Mouse (Mus musculus) lung, postnatal 0 days (tissue): ENCODE results near the gene Syf2. TPM values are rescaled to one million over a fixed set of nuclear protein-coding genes. Genes with fewer than 3 reads are reported as not detected.

Source experiments
- ATAC-seq: fragments of 200-750 bp; cut with Nextera tagmentation; 2 replicates; pipeline ENCODE4 v1.8.0; 2017; ENCODE audit warnings: moderate library complexity
- DNase-seq: peaks from one replicate; pipeline ENCODE4 v3.0.0-alpha.2; 2016; ENCODE audit warnings: low spot score
- H3K27ac ChIP-seq: fragments of 300-500 bp; sonication (generic); 2 replicates; pipeline ENCODE4 v1.5.1; 2014; ENCODE audit warnings: antibody characterized with exemption, mild to moderate bottlenecking, low read length, mixed read lengths
- H3K27me3 ChIP-seq: fragments of 300-500 bp; sonication (generic); replicated peaks from 2 replicates; pipeline ENCODE4 v1.6.1; 2014; ENCODE audit warnings: low read length, mixed read lengths; ENCODE audit not compliant: insufficient read depth
- H3K36me3 ChIP-seq: fragments of 300-500 bp; sonication (generic); 2 replicates; pipeline ENCODE4 v1.6.1; 2014; ENCODE audit warnings: low read length, mixed read lengths; ENCODE audit not compliant: insufficient read depth
- H3K4me1 ChIP-seq: fragments of 300-500 bp; sonication (generic); 2 replicates; pipeline ENCODE4 v1.6.1; 2014; ENCODE audit warnings: antibody characterized with exemption, low read depth, low read length, mixed read lengths; ENCODE audit not compliant: insufficient read depth
- H3K4me2 ChIP-seq: fragments of 300-500 bp; sonication (generic); replicated peaks from 2 replicates; pipeline ENCODE4 v1.6.1; 2014; ENCODE audit warnings: low read depth, mild to moderate bottlenecking, low read length, moderate library complexity, mixed read lengths
- H3K4me3 ChIP-seq: fragments of 300-500 bp; sonication (generic); 2 replicates; pipeline ENCODE4 v1.5.1; 2014; ENCODE audit warnings: low read depth, low read length
- H3K9ac ChIP-seq: fragments of 300-500 bp; sonication (generic); replicated peaks from 2 replicates; pipeline ENCODE4 v1.6.1; 2014; ENCODE audit warnings: low read depth, mild to moderate bottlenecking
- H3K9me3 ChIP-seq: fragments of 300-500 bp; sonication (generic); 2 replicates; pipeline ENCODE4 v1.6.1; 2016; ENCODE audit warnings: low read length, mixed read lengths
- CTCF ChIP-seq: IDR thresholded peaks from 2 replicates; pipeline ENCODE4 v1.5.1; 2016; ENCODE audit warnings: antibody characterized with exemption, mild to moderate bottlenecking
- EP300 ChIP-seq: IDR thresholded peaks from 2 replicates; pipeline ENCODE4 v1.6.1; 2016; ENCODE audit warnings: antibody characterized with exemption, mild to moderate bottlenecking, control low read depth
- WGBS: fragments of 180-500 bp; shearing (Covaris S2); extraction: QIAGEN DNeasy Blood & Tissue Kit; methylation state at CpG from one replicate; pipeline ENCODE4 v1.1.7; 2014; 5-methylcytosine and 5-hydroxymethylcytosine counted together
- polyA plus RNA-seq: library from polyadenylated mRNA; unstranded; fragments of >200 nt; fragmentation: Nextera tagmentation; extraction: Ambion mirVana; gene quantifications from 2 replicates; pipeline ENCODE4 v1.2.1, GENCODE M21; 2015

Gene Syf2
- polyA plus RNA-seq, 1 experiment from 2014 or later, result 132 TPM

- ATAC-seq (peak; percentile 50), DNase-seq (peak; percentile 78)
- no peak overlapping the region for H3K4me3 ChIP-seq
- H3K4me1 ChIP-seq, result no peaks in the 10 kb centered on the region
- TF ChIP-seq CTCF (peak; percentile 77), EP300 (no peak)
- H3K4me2 ChIP-seq, result no peak overlapping the region
- H3K9ac ChIP-seq, result no peak overlapping the region
- WGBS, result 16% methylated on average over 3 of the region's 3 CpGs
- H3K36me3 ChIP-seq, result no peaks in the 10 kb centered on the region
- no peaks in the 10 kb centered on the region for H3K27me3 ChIP-seq
- no peak overlapping the region for H3K27ac ChIP-seq
- no peaks in the 10 kb centered on the region for H3K9me3 ChIP-seq
These were observed 25.6 kb downstream of the Syf2 start for GRCm38 (mm10) chr4:134956328-134956727.

DNA sequence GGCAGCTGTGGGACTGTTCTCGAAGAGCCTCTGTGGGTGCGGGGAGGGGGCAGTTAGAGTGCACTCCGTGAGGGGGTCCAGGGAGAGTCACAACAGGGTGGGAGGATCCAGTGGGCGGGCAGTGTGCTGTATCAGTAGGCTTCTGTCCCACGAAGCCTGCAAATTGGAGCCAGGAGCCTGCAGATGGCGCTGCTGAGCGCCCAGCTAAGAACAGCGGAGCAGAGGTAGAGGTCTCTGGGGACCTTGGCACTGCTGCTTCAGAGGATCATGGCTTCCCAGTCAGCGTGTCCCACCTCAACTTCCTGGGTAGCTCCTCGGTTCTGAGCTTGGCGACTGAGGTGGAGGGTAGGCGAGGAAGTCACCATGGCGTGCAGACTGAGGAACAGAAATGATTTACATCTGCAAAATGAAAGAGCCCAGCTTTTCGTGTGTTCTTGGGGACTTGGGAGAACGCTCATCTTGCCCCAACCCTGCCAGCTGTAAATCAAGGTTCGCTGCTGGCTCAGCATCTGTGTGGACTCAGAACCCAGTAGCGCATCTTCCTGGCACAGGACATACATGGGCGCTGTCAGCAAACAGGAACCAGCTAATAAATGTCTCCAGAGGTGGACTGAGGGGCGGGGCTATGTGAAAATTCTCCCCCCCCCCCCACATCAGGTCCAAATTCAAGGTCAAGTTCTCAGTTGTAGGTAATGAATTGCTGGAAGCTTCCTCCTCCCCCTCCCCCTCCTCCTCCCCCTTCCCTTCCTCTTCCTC, 32.5 kb downstream of the Syf2 start:
- H3K36me3 ChIP-seq, result no peaks in the 10 kb centered on the region
- peak overlapping the region; percentile 8; the same call in 1 of the 2 replicates for H3K4me2 ChIP-seq
- no peak overlapping the region for H3K4me3 ChIP-seq
- H3K27ac ChIP-seq, result no peak overlapping the region
- ATAC-seq, result peak; percentile 50; the same call in 1 of the 2 replicates
- peak; percentile 61 for DNase-seq
- H3K9ac ChIP-seq, result no peak overlapping the region
- no peaks in the 10 kb centered on the region for H3K9me3 ChIP-seq
- TF ChIP-seq CTCF (peak; percentile 71), EP300 (no peak)
- no peaks in the 10 kb centered on the region for H3K27me3 ChIP-seq
- H3K4me1 ChIP-seq, result no peaks in the 10 kb centered on the region
- 27% methylated on average over 19 of the region's 19 CpGs for WGBS

DNA sequence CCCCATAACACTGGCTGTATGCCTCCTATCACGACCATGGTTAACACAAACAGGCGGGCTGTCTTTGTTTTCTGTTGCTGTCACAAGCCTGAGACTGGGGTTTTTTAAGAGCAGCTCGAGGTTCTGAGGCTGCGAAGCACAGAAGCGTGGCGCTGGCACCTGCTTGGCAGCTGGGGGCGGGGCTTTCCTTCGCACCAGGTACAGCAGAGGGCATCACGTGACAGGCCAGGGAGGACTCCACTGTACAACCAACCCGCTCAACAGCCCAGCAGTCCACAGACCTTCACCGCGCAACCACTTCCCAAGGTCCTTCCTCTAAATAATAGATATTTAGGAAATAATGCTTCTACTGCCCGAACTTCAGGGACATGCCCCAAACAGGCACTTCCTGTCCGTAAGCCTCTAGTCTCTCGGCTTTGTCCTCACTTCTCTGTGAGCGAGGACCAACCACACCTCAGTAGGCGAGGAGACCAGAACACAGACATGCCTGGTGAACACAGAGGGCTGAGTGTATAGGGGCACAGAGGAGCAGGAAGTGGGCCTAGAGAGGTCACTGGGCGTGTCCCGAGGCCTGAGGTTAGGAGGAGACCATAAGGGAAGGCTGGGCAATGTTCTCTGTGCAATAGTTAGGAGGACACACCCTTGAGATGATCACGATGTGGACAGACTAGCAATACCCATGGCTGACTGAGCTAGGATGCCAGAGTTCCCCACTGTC, 37.3 kb downstream of the Syf2 start:
- Histone ChIP-seq H3K27ac (no peak overlapping the region), H3K4me2 (no peak overlapping the region), H3K27me3 (no peaks in the 10 kb centered on the region), H3K9ac (no peak overlapping the region), H3K4me1 (no peaks in the 10 kb centered on the region), H3K9me3 (no peaks in the 10 kb centered on the region), H3K36me3 (no peaks in the 10 kb centered on the region), H3K4me3 (no peak overlapping the region)
- no peak for TF ChIP-seq EP300
- no peak for TF ChIP-seq CTCF
- no peak for ATAC-seq
- WGBS, result 62% methylated on average over 20 of the region's 20 CpGs
- DNase-seq, result no peak

DNA sequence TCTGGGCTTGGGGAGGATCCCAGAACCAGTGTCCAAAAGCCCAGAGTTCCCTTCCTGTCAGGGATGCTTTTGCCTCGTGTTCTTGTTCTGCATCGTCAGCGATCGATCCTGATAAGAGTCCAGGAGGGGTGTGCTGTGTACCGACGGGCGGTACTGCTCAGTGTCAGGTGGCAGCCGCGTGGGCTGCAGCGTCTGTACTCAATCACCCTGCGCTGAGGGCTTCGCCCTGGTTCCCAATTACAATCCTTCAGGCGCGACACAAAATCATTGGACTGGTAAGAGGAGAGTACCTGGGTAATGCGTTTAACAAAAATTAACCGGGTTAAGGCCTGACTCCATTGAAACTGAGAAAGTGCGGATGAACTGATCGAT, 37.9 kb downstream of the Syf2 start:
- WGBS, result 75% methylated on average over 18 of the region's 18 CpGs
- Histone ChIP-seq H3K27me3 (no peaks in the 10 kb centered on the region), H3K4me3 (no peak overlapping the region), H3K9me3 (no peaks in the 10 kb centered on the region), H3K36me3 (no peaks in the 10 kb centered on the region), H3K9ac (no peak overlapping the region), H3K27ac (no peak overlapping the region), H3K4me1 (no peaks in the 10 kb centered on the region), H3K4me2 (no peak overlapping the region)
- ATAC-seq, result no peak
- DNase-seq, result no peak
- TF ChIP-seq EP300 (no peak), CTCF (no peak)

DNA sequence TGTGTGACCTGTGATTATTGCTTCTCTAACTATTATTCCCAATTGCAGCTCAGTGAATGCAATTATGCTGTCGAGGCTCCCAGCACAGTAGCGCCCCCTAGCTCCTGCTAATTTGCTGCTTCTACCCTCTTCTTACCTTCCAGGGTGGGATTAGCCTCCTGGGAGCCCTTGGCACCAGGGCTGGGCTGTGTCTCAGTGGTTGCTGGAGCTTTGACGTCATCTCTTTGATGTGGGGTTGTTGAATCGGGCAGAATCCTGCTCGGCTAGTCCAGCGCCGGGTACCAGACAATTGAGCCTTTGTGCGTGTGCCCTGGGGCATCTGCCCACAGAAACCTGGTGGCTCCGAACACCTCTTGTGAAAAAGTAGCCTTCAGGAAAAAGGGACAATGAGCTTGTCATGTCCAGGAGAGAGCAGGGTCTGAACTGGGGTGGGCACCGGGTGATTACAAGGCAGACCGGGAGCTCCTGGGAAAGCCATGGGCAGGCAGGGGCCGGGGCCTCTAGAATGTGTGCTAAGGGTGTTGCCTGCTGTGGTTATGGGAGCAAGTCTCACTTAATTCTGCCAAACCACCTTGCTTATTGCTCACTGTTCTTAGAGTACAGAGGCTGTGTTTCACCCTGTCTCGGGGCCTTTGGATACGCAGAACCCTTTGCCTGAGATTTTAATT, 44.7 kb downstream of the Syf2 start:
- no peaks in the 10 kb centered on the region for H3K4me1 ChIP-seq
- no peak overlapping the region for H3K4me3 ChIP-seq
- no peak for ATAC-seq
- no peak overlapping the region for H3K9ac ChIP-seq
- H3K27me3 ChIP-seq, result no peaks in the 10 kb centered on the region
- no peak for DNase-seq
- no peak overlapping the region for H3K4me2 ChIP-seq
- peak; percentile 57 for TF ChIP-seq CTCF
- no peak for TF ChIP-seq EP300
- no peaks in the 10 kb centered on the region for H3K9me3 ChIP-seq
- H3K36me3 ChIP-seq, result no peaks in the 10 kb centered on the region
- H3K27ac ChIP-seq, result no peak overlapping the region
- 25% methylated on average over 14 of the region's 14 CpGs for WGBS

DNA sequence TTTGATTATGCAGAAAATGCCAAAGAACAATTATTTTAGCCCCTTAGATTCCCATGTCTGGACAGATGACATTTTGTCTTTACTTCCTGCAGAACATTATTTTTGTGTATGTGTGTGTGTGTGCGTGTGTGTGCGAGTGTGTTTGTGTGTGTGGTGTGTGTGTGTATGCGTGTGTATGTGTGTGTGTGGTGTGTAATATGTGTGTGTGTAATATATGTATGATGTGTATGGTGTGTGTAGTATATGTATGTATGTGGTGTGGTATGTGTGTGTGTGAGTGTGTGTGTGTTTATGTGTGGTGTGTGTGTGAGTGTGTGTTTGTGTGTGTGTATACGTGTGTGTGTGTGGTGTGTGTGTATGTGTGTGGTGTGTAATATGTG, 45.2 kb downstream of the Syf2 start:
- TF ChIP-seq EP300 (no peak), CTCF (no peak)
- DNase-seq (no peak), ATAC-seq (no peak)
- 87% methylated on average over 4 of the region's 4 CpGs for WGBS
- Histone ChIP-seq H3K27me3 (no peaks in the 10 kb centered on the region), H3K27ac (no peak overlapping the region), H3K4me3 (no peak overlapping the region), H3K36me3 (no peaks in the 10 kb centered on the region), H3K4me1 (no peaks in the 10 kb centered on the region), H3K9ac (no peak overlapping the region), H3K9me3 (no peaks in the 10 kb centered on the region), H3K4me2 (no peak overlapping the region)
